Mouse (Mus musculus) forebrain, embryonic 15.5 days (tissue): ENCODE data around the gene Oxct1. TPM values are rescaled to one million over a fixed set of nuclear protein-coding genes. Genes with fewer than 3 reads are reported as not detected.

Source experiments
- ATAC-seq: fragments of 200-750 bp; cut with Nextera tagmentation; replicated peaks from 2 replicates; pipeline ENCODE4 v1.8.0; 2017; ENCODE audit warnings: mild to moderate bottlenecking, moderate TSS enrichment, moderate library complexity
- H3K27ac ChIP-seq: fragments of 300-500 bp; sonication (generic); replicated peaks from 2 replicates; pipeline ENCODE4 v1.5.1; 2015; ENCODE audit warnings: mild to moderate bottlenecking, inconsistent platforms
- H3K27me3 ChIP-seq: fragments of 300-500 bp; sonication (generic); 2 replicates; pipeline ENCODE4 v1.6.1; 2015; ENCODE audit warnings: inconsistent platforms
- H3K36me3 ChIP-seq: fragments of 300-500 bp; sonication (generic); 2 replicates; pipeline ENCODE4 v1.6.1; 2015; ENCODE audit warnings: mild to moderate bottlenecking, inconsistent platforms
- H3K4me1 ChIP-seq: fragments of 300-500 bp; sonication (generic); 2 replicates; pipeline ENCODE4 v1.6.1; 2015; ENCODE audit warnings: inconsistent platforms
- H3K4me2 ChIP-seq: fragments of 300-500 bp; sonication (generic); replicated peaks from 2 replicates; pipeline ENCODE4 v1.6.1; 2015; ENCODE audit warnings: mild to moderate bottlenecking, inconsistent platforms
- H3K4me3 ChIP-seq: fragments of 300-500 bp; sonication (generic); 2 replicates; pipeline ENCODE4 v1.5.1; 2015; ENCODE audit warnings: mild to moderate bottlenecking, inconsistent platforms
- H3K9ac ChIP-seq: fragments of 300-500 bp; sonication (generic); replicated peaks from 2 replicates; pipeline ENCODE4 v1.6.1; 2015; ENCODE audit warnings: mild to moderate bottlenecking, inconsistent platforms
- H3K9me3 ChIP-seq: fragments of 300-500 bp; sonication (generic); 2 replicates; pipeline ENCODE4 v1.6.1; 2016; ENCODE audit warnings: inconsistent platforms
- whole genome bisulfite sequencing: fragments of 180-500 bp; shearing (Covaris S2); methylation state at CpG from one replicate; pipeline ENCODE4 v1.1.7; 2015; ENCODE audit warnings: mixed read lengths; 5-methylcytosine and 5-hydroxymethylcytosine counted together
- polyA plus RNA-seq: library from polyadenylated mRNA; unstranded; fragments of >200 nt; fragmentation: Nextera tagmentation; extraction: Ambion mirVana; gene quantifications from 2 replicates; pipeline ENCODE4 v1.2.1, GENCODE M21; 2015

Oxct1 gene
- polyA plus RNA-seq, 1 experiment from 2014 or later = 282 TPM

DNA sequence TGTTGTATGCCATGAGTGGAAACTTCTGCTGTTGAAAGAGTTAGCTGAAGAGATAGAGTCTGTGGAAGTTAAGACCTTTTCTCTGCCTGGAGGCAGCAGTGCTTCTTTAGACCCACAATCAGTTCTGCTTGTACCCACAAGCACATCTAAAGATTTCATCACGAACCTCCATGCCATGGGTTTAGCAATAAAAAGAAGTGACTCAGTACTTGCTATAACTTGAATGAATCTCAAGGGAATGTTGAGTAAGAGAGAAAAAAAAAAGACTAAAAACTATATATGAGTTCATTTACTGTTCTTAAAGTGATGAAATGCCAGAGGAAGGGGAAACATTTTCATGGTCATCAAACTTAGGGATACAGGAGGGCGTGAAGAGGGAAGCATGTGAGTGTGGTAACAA, 25.6 kb upstream of the Oxct1 start:
- no peaks in the 10 kb centered on the region for H3K4me1 ChIP-seq

DNA sequence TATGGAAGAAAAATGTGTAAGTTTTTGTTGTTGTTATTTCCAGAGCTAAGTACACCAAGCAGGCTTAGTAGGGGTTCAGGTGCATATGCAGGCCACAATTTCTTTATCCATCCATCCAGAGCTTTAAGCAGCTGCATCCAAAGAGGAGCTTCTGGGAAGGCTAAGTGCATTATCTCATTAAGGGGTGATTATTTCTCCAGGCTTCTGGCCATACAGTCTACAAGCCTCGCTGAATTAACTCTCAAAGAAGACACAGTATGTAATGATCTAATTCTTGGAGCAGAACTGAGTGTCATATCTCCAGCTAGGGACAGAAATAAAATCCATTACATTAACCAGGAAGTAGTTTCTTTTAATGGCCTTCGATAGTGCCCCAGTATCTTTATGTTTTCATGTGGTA, 12.3 kb upstream of the Oxct1 start:
- no peak overlapping the region for H3K4me2 ChIP-seq
- no peaks in the 10 kb centered on the region for H3K36me3 ChIP-seq
- H3K4me1 ChIP-seq = no peaks in the 10 kb centered on the region
- ATAC-seq = no peak
- H3K9ac ChIP-seq = no peak overlapping the region
- 71% methylated on average over 2 of the region's 2 CpGs for WGBS
- no peaks in the 10 kb centered on the region for H3K27me3 ChIP-seq
- H3K9me3 ChIP-seq = no peaks in the 10 kb centered on the region
- no peak overlapping the region for H3K4me3 ChIP-seq
- no peak overlapping the region for H3K27ac ChIP-seq

More for the DNA sequence above, 25.6 kb upstream of the Oxct1 start:
- Histone ChIP-seq H3K27ac (no peak overlapping the region), H3K9me3 (peaks cover 5% of the 10 kb centered on the region; the same call in 1 of the 2 replicates), H3K36me3 (no peaks in the 10 kb centered on the region), H3K9ac (no peak overlapping the region), H3K4me3 (no peak overlapping the region), H3K4me2 (no peak overlapping the region), H3K27me3 (no peaks in the 10 kb centered on the region)
- ATAC-seq = no peak
- 92% methylated on average over 2 of the region's 2 CpGs for WGBS

DNA sequence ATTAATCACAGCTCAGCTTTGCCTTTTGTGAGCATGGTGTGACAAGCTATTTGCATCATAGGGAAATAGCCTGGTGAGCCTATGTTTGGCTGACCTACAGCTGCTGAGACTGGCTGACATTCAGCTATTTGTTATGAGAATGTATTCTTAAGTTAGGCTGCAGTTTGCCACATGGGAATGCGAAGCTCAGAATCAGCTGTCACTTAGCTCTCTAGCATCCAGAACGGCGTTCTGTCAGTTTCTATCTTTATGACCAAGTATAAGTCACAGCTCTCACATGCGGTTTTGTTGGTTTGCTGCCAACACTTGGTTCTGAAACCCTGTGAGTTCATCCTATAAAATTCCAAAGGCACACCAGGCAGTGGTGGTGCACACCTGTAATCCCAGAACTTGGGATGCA, 5.5 kb upstream of the Oxct1 start:
- Histone ChIP-seq H3K36me3 (no peaks in the 10 kb centered on the region), H3K9ac (no peak overlapping the region), H3K4me1 (no peaks in the 10 kb centered on the region), H3K4me3 (no peak overlapping the region), H3K9me3 (no peaks in the 10 kb centered on the region), H3K27ac (no peak overlapping the region), H3K27me3 (no peaks in the 10 kb centered on the region), H3K4me2 (no peak overlapping the region)
- WGBS = 60% methylated on average over 4 of the region's 4 CpGs
- ATAC-seq = no peak

DNA sequence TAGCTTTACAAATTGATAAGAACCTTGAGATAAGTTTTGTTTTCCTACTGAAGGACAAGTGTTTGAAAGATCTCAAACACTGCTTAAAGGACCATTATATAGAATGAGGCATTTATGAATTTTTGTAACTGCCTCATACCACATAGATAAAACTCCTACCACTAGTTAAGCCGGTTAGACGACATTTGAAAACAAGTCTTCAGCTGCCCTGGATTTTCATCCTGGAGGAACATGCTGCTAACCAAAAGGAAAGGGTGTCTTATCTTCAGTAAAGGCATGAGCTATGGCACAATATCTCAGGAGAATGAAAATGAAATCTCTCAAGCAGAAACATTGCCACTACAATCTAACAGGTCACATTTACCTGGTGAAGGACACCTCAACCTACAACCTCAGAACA, 2.4 kb upstream of the Oxct1 start:
- no peak for ATAC-seq
- Histone ChIP-seq H3K27me3 (no peaks in the 10 kb centered on the region), H3K9ac (no peak overlapping the region), H3K27ac (no peak overlapping the region), H3K4me3 (no peak overlapping the region), H3K9me3 (no peaks in the 10 kb centered on the region), H3K36me3 (no peaks in the 10 kb centered on the region), H3K4me1 (peaks cover 11% of the 10 kb centered on the region), H3K4me2 (no peak overlapping the region)
- 96% methylated on average over 2 of the region's 2 CpGs for WGBS

DNA sequence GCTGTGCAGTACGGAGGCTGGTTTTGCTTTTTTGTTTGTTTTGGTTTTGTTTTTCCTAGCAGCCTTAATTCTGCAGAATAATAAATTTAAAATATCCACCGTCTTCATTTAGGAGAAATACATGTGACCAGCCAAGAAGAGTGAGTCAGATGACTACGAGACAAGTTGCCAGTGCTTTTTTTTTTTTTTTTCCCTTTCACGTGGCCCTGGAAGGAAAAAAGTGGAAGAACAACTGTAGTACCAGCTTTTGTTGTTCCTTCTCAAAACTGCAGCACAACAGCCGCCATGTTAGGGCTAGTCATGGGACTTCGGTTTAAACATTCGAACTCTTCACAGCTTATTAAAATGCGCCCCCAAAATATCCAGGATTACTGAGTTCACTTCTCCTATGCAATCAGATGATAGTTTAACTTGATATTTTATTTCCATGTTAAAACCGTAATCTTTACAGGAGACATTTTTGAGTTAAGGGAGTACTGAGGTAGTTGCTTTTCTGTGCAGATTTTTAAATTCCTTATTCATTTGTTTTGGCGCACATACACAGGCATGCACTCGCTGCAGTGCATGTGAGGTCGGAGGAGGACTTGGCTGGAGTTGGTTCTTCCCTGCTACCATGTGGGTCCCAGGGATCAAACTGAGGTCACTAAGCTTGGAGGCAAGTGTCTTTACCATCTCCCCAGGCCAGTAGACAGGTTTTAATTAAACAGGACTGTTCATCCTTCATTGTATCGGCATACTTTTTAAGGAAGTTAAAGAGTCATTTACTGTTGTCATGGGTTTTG, 1.3 kb upstream of the Oxct1 start:
- H3K4me3 ChIP-seq = no peak overlapping the region
- H3K4me2 ChIP-seq = no peak overlapping the region
- no peak overlapping the region for H3K27ac ChIP-seq
- no peak for ATAC-seq
- 81% methylated on average over 13 of the region's 13 CpGs for WGBS
- H3K9me3 ChIP-seq = no peaks in the 10 kb centered on the region
- H3K4me1 ChIP-seq = peaks cover 11% of the 10 kb centered on the region
- no peaks in the 10 kb centered on the region for H3K36me3 ChIP-seq
- no peak overlapping the region for H3K9ac ChIP-seq
- H3K27me3 ChIP-seq = no peaks in the 10 kb centered on the region

DNA sequence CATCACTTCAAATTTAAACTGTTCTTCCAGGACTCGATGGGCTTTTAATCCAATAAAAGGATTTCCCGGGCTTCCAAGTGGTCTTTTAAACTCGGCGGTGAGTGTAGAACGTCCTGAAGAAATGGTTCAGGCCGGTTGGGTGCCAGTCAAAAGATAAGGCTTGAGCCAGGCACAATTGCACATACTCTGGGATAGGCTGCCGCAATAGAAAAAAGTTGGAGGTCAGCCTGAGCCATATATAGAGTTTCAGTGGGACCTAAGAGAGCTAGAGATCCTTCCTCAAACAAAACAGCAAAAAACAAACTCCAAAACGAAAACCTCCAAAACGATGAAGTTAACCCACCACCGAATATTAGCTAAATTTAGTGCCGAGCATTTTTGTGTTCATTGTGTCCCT, 677 bp upstream of the Oxct1 start:
- Histone ChIP-seq H3K9ac (no peak overlapping the region), H3K27ac (peak overlapping the region; percentile 97; the same call in 1 of the 2 replicates), H3K36me3 (no peaks in the 10 kb centered on the region), H3K9me3 (no peaks in the 10 kb centered on the region), H3K4me2 (peak overlapping the region; percentile 62), H3K27me3 (no peaks in the 10 kb centered on the region), H3K4me1 (peaks cover 11% of the 10 kb centered on the region), H3K4me3 (peak overlapping the region; percentile 96; the same call in 1 of the 2 replicates)
- 45% methylated on average over 11 of the region's 11 CpGs for WGBS
- ATAC-seq = no peak

DNA sequence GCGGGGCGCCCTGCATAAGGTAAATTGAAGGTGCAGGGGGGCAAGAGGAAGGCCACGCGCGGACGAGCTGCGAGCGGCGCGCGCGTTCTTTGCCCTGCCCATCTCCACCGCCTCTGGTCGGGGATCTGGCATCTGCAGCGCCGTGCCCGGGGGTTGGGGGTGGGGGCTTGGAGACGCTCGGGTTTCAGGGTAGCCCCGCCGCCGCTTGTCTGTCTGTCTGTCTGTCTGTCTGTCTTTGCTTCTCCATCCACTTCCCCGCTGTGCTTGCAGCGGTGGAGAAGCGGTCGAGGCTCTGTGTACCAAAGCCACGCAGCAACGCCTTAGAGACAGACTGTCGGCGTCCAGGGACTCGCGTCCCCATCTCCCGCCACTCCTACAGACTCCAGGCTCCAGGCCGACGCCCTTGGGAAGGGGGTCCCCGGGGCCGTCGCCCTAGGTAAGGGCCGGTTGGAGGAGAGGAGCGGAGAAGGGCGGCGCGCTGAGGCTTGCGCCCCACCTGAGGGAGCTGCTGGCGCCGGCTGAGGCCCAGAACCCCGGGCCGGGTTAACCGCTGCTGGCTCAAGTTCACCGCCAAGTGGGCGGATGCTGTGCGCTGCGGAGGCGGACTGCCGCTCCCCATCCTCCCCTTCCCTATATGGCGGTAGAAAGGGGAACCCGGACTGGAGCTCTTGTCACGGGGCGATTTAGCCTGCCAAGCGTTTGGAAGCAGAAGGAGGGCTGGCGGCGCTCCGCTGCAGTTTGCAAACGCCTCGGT, 825 bp downstream of the Oxct1 start:
- ATAC-seq = peak; percentile 83
- no peaks in the 10 kb centered on the region for H3K36me3 ChIP-seq
- peak overlapping the region; percentile 97 for H3K27ac ChIP-seq
- H3K9me3 ChIP-seq = no peaks in the 10 kb centered on the region
- H3K4me1 ChIP-seq = peaks cover 11% of the 10 kb centered on the region
- H3K4me3 ChIP-seq = peak overlapping the region; percentile 96
- H3K4me2 ChIP-seq = peak overlapping the region; percentile 62
- H3K9ac ChIP-seq = peak overlapping the region; percentile 88
- no peaks in the 10 kb centered on the region for H3K27me3 ChIP-seq
- WGBS = under 1% methylated on average over 63 of the region's 65 CpGs

DNA sequence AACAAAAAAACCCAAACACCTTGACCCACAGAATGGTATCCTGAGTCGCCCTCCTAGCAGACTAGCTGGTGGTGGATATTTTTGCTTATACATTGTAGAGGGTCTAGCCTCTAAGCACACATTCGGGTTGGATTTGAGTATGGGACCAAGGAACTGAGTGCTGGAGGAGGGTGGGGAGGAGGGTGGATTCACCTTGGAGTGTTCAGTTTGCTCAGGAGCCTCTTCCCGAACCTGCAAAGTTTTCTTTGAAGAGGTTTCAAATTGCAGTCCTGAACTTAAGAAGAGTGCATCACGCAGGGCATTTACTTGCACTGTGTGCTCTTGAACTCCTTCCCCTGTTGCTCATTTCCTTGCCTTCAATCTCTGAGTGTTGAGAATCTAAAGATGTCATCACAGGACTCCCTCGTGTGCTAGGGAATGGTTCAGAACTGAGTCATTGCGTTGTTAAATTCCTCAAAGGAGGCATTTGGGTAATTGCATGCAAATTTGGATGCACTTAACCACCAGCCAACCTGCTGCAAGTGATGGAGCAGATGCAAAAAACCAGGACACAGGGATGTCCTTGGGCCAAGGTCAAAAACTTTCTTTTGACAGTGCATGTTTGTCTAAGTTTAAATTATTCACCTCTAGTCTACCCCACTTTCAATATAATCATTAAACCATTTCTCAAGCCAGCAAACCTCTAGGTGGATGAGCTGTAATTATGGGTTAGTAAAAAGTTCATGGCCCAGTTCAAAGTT, 1.7 kb downstream of the Oxct1 start:
- H3K36me3 ChIP-seq = no peaks in the 10 kb centered on the region
- no peaks in the 10 kb centered on the region for H3K9me3 ChIP-seq
- no peaks in the 10 kb centered on the region for H3K27me3 ChIP-seq
- 3% methylated on average over 6 of the region's 6 CpGs for WGBS
- peak overlapping the region; percentile 96 for H3K4me3 ChIP-seq
- peak overlapping the region; percentile 88 for H3K9ac ChIP-seq
- peak overlapping the region; percentile 62 for H3K4me2 ChIP-seq
- H3K4me1 ChIP-seq = peaks cover 11% of the 10 kb centered on the region
- peak; percentile 4; the same call in 1 of the 2 replicates for ATAC-seq
- H3K27ac ChIP-seq = peak overlapping the region; percentile 97

DNA sequence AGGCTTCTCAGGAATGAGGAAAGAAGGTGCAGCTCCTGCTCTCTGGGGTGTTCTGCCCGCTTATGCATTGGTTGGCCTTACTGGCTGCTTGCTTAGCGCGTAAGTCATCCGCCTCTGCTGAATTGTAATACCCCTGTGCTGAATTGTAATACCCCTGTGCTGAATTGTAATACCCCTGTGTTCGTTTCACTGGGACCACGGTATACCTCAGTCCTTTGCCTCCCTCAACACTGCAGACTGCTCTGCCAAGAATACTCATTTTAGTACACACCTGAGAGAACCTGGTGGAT, 2.2 kb downstream of the Oxct1 start:
- no peak overlapping the region for H3K9ac ChIP-seq
- WGBS = 74% methylated on average over 6 of the region's 6 CpGs

DNA sequence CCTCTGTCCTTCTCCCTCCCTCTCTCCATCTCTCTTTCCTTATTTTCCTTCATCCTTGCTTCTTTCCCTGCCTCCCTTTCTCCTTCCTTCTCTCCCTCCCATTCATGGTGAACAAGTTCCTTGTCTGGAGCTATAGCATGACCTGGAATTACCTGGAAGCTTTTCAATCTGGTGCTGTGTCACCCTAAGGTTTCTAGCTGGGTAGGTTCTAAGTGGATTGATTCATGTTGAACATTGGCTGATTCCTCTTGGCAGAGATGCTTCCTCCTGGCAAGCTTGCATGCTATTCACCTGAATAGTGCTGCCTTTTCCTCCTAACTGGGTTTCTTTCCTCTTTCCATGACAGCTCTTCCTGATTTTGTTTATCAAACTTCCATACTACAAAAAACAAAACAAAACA, 2.8 kb downstream of the Oxct1 start:
- Histone ChIP-seq H3K4me2 (no peak overlapping the region), H3K36me3 (no peaks in the 10 kb centered on the region), H3K9ac (no peak overlapping the region), H3K4me1 (peaks cover 11% of the 10 kb centered on the region), H3K4me3 (no peak overlapping the region), H3K9me3 (no peaks in the 10 kb centered on the region), H3K27me3 (no peaks in the 10 kb centered on the region), H3K27ac (no peak overlapping the region)
- ATAC-seq = no peak

More for the DNA sequence above, 2.2 kb downstream of the Oxct1 start:
- no peak overlapping the region for H3K4me2 ChIP-seq
- H3K27ac ChIP-seq = no peak overlapping the region
- H3K36me3 ChIP-seq = no peaks in the 10 kb centered on the region
- H3K27me3 ChIP-seq = no peaks in the 10 kb centered on the region
- H3K9me3 ChIP-seq = no peaks in the 10 kb centered on the region
- no peak overlapping the region for H3K4me3 ChIP-seq
- H3K4me1 ChIP-seq = peaks cover 11% of the 10 kb centered on the region
- ATAC-seq = no peak

DNA sequence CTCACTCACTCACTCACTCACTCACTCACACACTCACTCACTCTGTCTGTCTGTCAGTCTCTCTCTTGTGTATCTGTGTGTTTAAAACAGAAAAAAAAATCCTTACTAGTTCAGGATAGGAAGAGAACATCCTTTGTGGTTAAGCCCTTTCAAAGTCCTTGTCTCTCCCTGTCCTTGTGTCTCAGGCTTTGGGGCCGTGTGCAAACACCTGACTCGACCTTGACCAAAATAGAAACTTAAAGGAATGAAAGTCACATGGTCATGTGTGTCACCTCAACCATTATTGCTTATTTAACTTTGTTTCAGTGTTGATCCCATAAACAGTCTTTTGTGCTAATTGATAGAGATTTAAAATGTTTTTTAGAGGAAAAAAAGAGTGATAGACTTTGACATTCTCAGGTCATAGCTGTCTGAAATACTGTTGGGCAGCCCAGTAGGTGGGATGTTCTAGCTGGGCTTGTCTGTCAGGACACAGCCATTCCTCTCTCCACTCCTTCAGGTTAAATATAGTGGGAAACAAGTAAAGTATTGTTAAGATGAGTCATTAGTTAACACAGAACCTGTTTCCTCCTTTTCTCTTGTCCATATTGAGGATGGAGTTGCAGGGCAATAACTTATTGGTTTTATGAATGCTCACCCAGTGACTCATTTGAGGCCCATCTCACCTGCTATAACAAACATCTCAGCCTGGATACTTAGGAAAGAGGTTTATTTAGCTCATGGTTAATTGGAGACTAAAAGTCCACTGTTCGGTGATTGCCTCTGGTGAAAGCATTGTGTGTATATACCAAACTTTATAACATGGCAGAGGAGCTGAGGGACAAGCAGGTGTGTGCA, 7.2 kb downstream of the Oxct1 start:
- no peak overlapping the region for H3K27ac ChIP-seq
- no peak overlapping the region for H3K4me2 ChIP-seq
- no peaks in the 10 kb centered on the region for H3K27me3 ChIP-seq
- no peaks in the 10 kb centered on the region for H3K9me3 ChIP-seq
- H3K9ac ChIP-seq = no peak overlapping the region
- H3K36me3 ChIP-seq = peaks cover 22% of the 10 kb centered on the region
- H3K4me1 ChIP-seq = no peaks in the 10 kb centered on the region; the same call in 1 of the 2 replicates
- no peak overlapping the region for H3K4me3 ChIP-seq
- no peak for ATAC-seq
- WGBS = 82% methylated on average over 3 of the region's 3 CpGs
